Mouse (Mus musculus) layer of hippocampus, adult 18-20 months (tissue): ENCODE data around the gene Dcpp2. TPM values are rescaled to one million over a fixed set of nuclear protein-coding genes. Genes with fewer than 3 reads are reported as not detected.
A peak's percentile ranks its signal among the peaks of the same experiment; 100 is the strongest.
"Not testable (repeated sequence)": the region's sequence is repeated elsewhere in the genome, so short reads cannot be mapped to it uniquely, and the experiment has no call there.

Experiments used
- DNase-seq, 2 experiments: peaks; one replicate each; pipeline ENCODE4 v3.0.0; 2022; ENCODE audit warnings: low spot score in 2 of 2
- total RNA-seq, 2 experiments: library from RNA; stranded (reverse); gene quantifications; 2 replicates each; pipeline ENCODE4 v1.2.3; 2021

Gene Dcpp2
- total RNA-seq, 2 experiments from 2014 or later: not detected

- DNase-seq: peak; percentile 86 to 92
Observed at GRCm38 (mm10) chr17:23924531-23925007, 43.9 kb downstream of the Dcpp2 start.

DNA sequence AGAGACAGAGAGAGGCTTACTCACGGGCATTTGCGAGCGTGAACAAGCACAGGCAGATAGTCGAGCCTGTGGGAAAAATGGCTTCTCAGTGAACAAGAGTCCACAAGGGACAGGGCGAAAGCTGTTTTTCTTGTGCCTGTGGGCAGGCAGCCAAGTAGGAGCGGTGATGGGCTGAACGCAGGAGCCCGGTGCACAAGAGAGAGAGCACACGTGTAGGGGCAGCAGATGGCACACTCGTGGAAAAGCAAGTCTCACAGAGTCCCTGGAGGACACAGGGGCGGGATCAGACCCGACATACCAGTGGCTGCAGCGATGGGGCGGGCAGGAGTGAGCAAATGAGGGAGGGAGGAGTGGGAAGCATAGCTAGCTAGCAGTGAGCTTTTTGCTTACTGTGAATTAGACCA lies 44.4 kb downstream of the Dcpp2 start:
- peak; percentile 22 to 49 for DNase-seq

DNA sequence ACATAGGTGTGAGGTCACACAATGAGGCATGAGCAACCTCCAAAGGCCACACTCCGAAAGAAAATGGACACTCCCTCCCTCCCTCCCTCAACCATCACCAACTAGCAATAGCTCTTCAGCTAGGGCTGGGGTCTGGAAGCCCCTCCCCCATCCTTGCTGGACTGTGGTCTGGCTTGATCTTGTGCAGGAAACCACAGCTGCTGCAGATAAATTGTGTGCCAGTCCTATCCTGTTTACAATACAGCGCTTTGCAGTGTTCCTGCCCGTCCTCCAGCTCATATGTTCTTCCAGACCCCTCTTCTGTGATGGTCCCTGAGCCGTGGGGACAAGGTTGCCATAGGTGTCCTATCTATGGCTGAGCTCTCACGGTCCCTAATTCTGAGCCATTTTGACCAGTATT lies 50.5 kb downstream of the Dcpp2 start:
- DNase-seq: no peak

- DNase-seq: no peak
Observed at GRCm38 (mm10) chr17:23941372-23941771, 60.7 kb downstream of the Dcpp2 start, which contains the start of gene Sbp. Sbp (plus strand) TSS chr17:23941672.

- not testable (repeated sequence) for DNase-seq
Observed at GRCm38 (mm10) chr17:23947486-23947885, 66.8 kb downstream of the Dcpp2 start.

GRCm38 (mm10) chr17:23949068-23949467 lies 68.4 kb downstream of the Dcpp2 start:
- no peak for DNase-seq

Other genes starting within 250 kb of the Dcpp2 start
- under 1 TPM in 1 of 2 experiments, not detected in 1; 0.10 TPM for gene Mmp25, start 235.6 kb upstream of the Dcpp2 start, total RNA-seq
- gene Bicdl2, start 220.4 kb upstream of the Dcpp2 start, total RNA-seq: not detected
- gene Hcfc1r1, start 207.3 kb upstream of the Dcpp2 start, total RNA-seq: 100 to 1,000 TPM; 117 to 122 TPM
- gene Thoc6, start 207.0 kb upstream of the Dcpp2 start, total RNA-seq: 10 to 100 TPM in 1 of 2 experiments, 1 to 10 TPM in 1; 8.8 to 10.0 TPM
- gene Tnfrsf12a, start 203.4 kb upstream of the Dcpp2 start, total RNA-seq: 1 to 10 TPM; 6.4 to 7.0 TPM
- not detected for gene Cldn6, start 201.6 kb upstream of the Dcpp2 start, total RNA-seq
- gene Cldn9, start 196.9 kb upstream of the Dcpp2 start, total RNA-seq: not detected
- under 1 TPM in 1 of 2 experiments, not detected in 1; 0.33 TPM for gene 1520401A03Rik, start 158.1 kb upstream of the Dcpp2 start, total RNA-seq
- gene Pkmyt1, start 154.5 kb upstream of the Dcpp2 start, total RNA-seq: 1 to 10 TPM; 3.4 to 3.8 TPM
- gene Paqr4, start 140.0 kb upstream of the Dcpp2 start, total RNA-seq: 10 to 100 TPM; 52.0 to 53.6 TPM
- under 1 TPM; 0.30 to 0.52 TPM for gene Kremen2, start 135.0 kb upstream of the Dcpp2 start, total RNA-seq
- 100 to 1,000 TPM; 390 to 405 TPM for gene Flywch1, start 109.3 kb upstream of the Dcpp2 start, total RNA-seq
- 1 to 10 TPM; 8.6 to 8.7 TPM for gene Flywch2, start 94.8 kb upstream of the Dcpp2 start, total RNA-seq
- 100 to 1,000 TPM; 509 to 565 TPM for gene Srrm2, start 90.3 kb upstream of the Dcpp2 start, total RNA-seq
- 100 to 1,000 TPM; 355 to 375 TPM for gene Elob, start 51.7 kb upstream of the Dcpp2 start, total RNA-seq
- gene Prss33, start 44.8 kb upstream of the Dcpp2 start, total RNA-seq: under 1 TPM in 1 of 2 experiments, not detected in 1; 0.41 TPM
- gene Prss32, start 37.0 kb upstream of the Dcpp2 start, total RNA-seq: not detected
- gene Prss41, start 36.7 kb upstream of the Dcpp2 start, total RNA-seq: 1 to 10 TPM in 1 of 2 experiments, under 1 TPM in 1; 0.89 to 2.4 TPM
- not detected for gene Prss21, start 12.8 kb upstream of the Dcpp2 start, total RNA-seq
- not detected for gene Dcpp1, start within 50 bp of the Dcpp2 start, total RNA-seq
- not detected for gene Dcpp3, start 36.6 kb downstream of the Dcpp2 start, total RNA-seq
- gene Sbp, start 60.8 kb downstream of the Dcpp2 start, total RNA-seq: not detected
- gene Sbpl, start 74.4 kb downstream of the Dcpp2 start, total RNA-seq: not detected
- not detected for gene Prss30, start 99.7 kb downstream of the Dcpp2 start, total RNA-seq
- gene Prss22, start 117.2 kb downstream of the Dcpp2 start, total RNA-seq: not detected
- not detected for gene Prss27, start 157.3 kb downstream of the Dcpp2 start, total RNA-seq
- gene Kctd5, start 192.6 kb downstream of the Dcpp2 start, total RNA-seq: 10 to 100 TPM; 23.2 to 25.0 TPM